Mouse (Mus musculus): ENCODE measurements at regions not wholly inside any gene's neighbourhood (a gene's known extent, or its start where the extent isn't known, plus 50 kb on each side); places are given as distances from the start of the nearest gene placed in this dataset.

- no peak for TF ChIP-seq USF1 (IDR thresholded peaks at IDR 0.05; ENCODE audit: low read depth)
- no peak for TF ChIP-seq MAX (IDR thresholded peaks at IDR 0.05; ENCODE audit: low read depth)
- no peak for TF ChIP-seq POLR2A (IDR thresholded peaks at IDR 0.05; ENCODE audit: insufficient read length, low read depth)
- no peak for TF ChIP-seq MYOD1 (IDR thresholded peaks at IDR 0.05; ENCODE audit: control insufficient read depth in 1 of 3, insufficient read length in 2 of 3, low read depth in 2 of 3)
- no peak for TF ChIP-seq POLR2AphosphoS2 (IDR thresholded peaks at IDR 0.05; ENCODE audit: insufficient read length, low read depth)
- no peak for TF ChIP-seq E2F4 (IDR thresholded peaks at IDR 0.05; ENCODE audit: insufficient read depth)
- TF ChIP-seq SRF (IDR thresholded peaks at IDR 0.05; ENCODE audit: control insufficient read depth, insufficient read length, low read depth): no peak
- TF ChIP-seq TCF3 (IDR thresholded peaks at IDR 0.05; ENCODE audit: insufficient read length, low read depth): no peak
- no peak for TF ChIP-seq TCF12 (IDR thresholded peaks at IDR 0.05; ENCODE audit: insufficient read depth, poor library complexity, severe bottlenecking)
- TF ChIP-seq MYOG (IDR thresholded peaks at IDR 0.05; ENCODE audit: control insufficient read depth in 1 of 3, insufficient read depth in 1 of 3, insufficient read length in 2 of 3, low read depth in 2 of 3): no peak
- TF ChIP-seq CEBPB (IDR thresholded peaks at IDR 0.05; ENCODE audit: insufficient read depth, poor library complexity, severe bottlenecking): no peak
Measured at GRCm38 (mm10) chr9:52323226-52323625, 154.9 kb upstream of the Zc3h12c start.
